Mouse (Mus musculus) embryonic facial prominence, embryonic 10.5 days (tissue): ENCODE results near the gene Cep152. TPM values are rescaled to one million over a fixed set of nuclear protein-coding genes. Genes with fewer than 3 reads are reported as not detected.

Experiments
- DNase-seq: peaks from one replicate; pipeline ENCODE4 v3.0.0-alpha.2; 2017; ENCODE audit warnings: low spot score
- H3K27ac ChIP-seq: fragments of 300-500 bp; sonication (generic); replicated peaks from 2 replicates; pipeline ENCODE4 v1.5.1; 2016; ENCODE audit warnings: mild to moderate bottlenecking
- H3K27me3 ChIP-seq: fragments of 300-500 bp; sonication (generic); replicated peaks from 2 replicates; pipeline ENCODE4 v1.6.1; 2016; ENCODE audit warnings: low read depth, mild to moderate bottlenecking; ENCODE audit not compliant: poor library complexity, severe bottlenecking
- H3K36me3 ChIP-seq: fragments of 300-500 bp; sonication (generic); replicated peaks from 2 replicates; pipeline ENCODE4 v1.6.1; 2016; ENCODE audit warnings: mild to moderate bottlenecking, moderate library complexity
- H3K4me1 ChIP-seq: fragments of 300-500 bp; sonication (generic); 2 replicates; pipeline ENCODE4 v1.6.1; 2016
- H3K4me3 ChIP-seq: fragments of 300-500 bp; sonication (generic); 2 replicates; pipeline ENCODE4 v1.5.1; 2016; ENCODE audit warnings: mild to moderate bottlenecking, moderate library complexity
- H3K9me3 ChIP-seq: fragments of 300-500 bp; sonication (generic); 2 replicates; pipeline ENCODE4 v1.6.1; 2016; ENCODE audit warnings: mild to moderate bottlenecking
- WGBS: fragments of 180-500 bp; shearing (Covaris S2); methylation state at CpG from one replicate; pipeline ENCODE4 v1.1.7; 2016; 5-methylcytosine and 5-hydroxymethylcytosine counted together
- polyA plus RNA-seq: library from polyadenylated mRNA; unstranded; fragments of >200 nt; fragmentation: Nextera tagmentation; extraction: Ambion mirVana; gene quantifications from 2 replicates; pipeline ENCODE4 v1.2.1, GENCODE M21; 2016

Gene Cep152
- polyA plus RNA-seq, 1 experiment from 2014 or later: 11.5 TPM

- H3K4me1 ChIP-seq: peaks cover 14% of the 10 kb centered on the region
- H3K27me3 ChIP-seq: peaks cover 7% of the 10 kb centered on the region; the same call in 1 of the 2 replicates
- no peaks in the 10 kb centered on the region for H3K9me3 ChIP-seq
- H3K27ac ChIP-seq: peak overlapping the region; percentile 67
- H3K36me3 ChIP-seq: no peaks in the 10 kb centered on the region
- 16% methylated on average over 10 of the region's 10 CpGs for WGBS
- peak; percentile 70 for DNase-seq
- peak overlapping the region; percentile 47 for H3K4me3 ChIP-seq
Measured at GRCm38 (mm10) chr2:125659823-125660536, 35.1 kb upstream of the Cep152 start.

GRCm38 (mm10) chr2:125655391-125655790, 30.5 kb upstream of the Cep152 start:
- no peak for DNase-seq
- H3K36me3 ChIP-seq: no peaks in the 10 kb centered on the region
- H3K27me3 ChIP-seq: no peaks in the 10 kb centered on the region
- H3K27ac ChIP-seq: no peak overlapping the region
- H3K4me1 ChIP-seq: peaks cover 3% of the 10 kb centered on the region
- no peak overlapping the region for H3K4me3 ChIP-seq
- no peaks in the 10 kb centered on the region for H3K9me3 ChIP-seq
- 93% methylated on average over 9 of the region's 9 CpGs for WGBS

GRCm38 (mm10) chr2:125653286-125653685, 28.4 kb upstream of the Cep152 start:
- Histone ChIP-seq H3K27me3 (no peaks in the 10 kb centered on the region), H3K36me3 (no peaks in the 10 kb centered on the region), H3K9me3 (no peaks in the 10 kb centered on the region), H3K27ac (no peak overlapping the region), H3K4me1 (no peaks in the 10 kb centered on the region), H3K4me3 (no peak overlapping the region)
- DNase-seq: no peak
- 93% methylated on average over 2 of the region's 2 CpGs for WGBS

- no peaks in the 10 kb centered on the region for H3K9me3 ChIP-seq
- DNase-seq: no peak
- no peaks in the 10 kb centered on the region for H3K27me3 ChIP-seq
- WGBS: 86% methylated on average over 8 of the region's 8 CpGs
- no peaks in the 10 kb centered on the region for H3K36me3 ChIP-seq
- H3K4me3 ChIP-seq: no peak overlapping the region
- no peak overlapping the region for H3K27ac ChIP-seq
- no peaks in the 10 kb centered on the region for H3K4me1 ChIP-seq
Measured at GRCm38 (mm10) chr2:125651563-125651962, 26.6 kb upstream of the Cep152 start.

GRCm38 (mm10) chr2:125650742-125651352, 25.9 kb upstream of the Cep152 start:
- no peaks in the 10 kb centered on the region for H3K36me3 ChIP-seq
- WGBS: 94% methylated on average over 14 of the region's 14 CpGs
- H3K27ac ChIP-seq: no peak overlapping the region
- H3K4me3 ChIP-seq: no peak overlapping the region
- H3K9me3 ChIP-seq: no peaks in the 10 kb centered on the region
- no peak for DNase-seq
- no peaks in the 10 kb centered on the region for H3K27me3 ChIP-seq
- H3K4me1 ChIP-seq: no peaks in the 10 kb centered on the region

GRCm38 (mm10) chr2:125650038-125650437, 25.1 kb upstream of the Cep152 start:
- no peak overlapping the region for H3K4me3 ChIP-seq
- DNase-seq: no peak
- no peaks in the 10 kb centered on the region for H3K36me3 ChIP-seq
- H3K27ac ChIP-seq: no peak overlapping the region
- no peaks in the 10 kb centered on the region for H3K27me3 ChIP-seq
- H3K4me1 ChIP-seq: no peaks in the 10 kb centered on the region
- no peaks in the 10 kb centered on the region for H3K9me3 ChIP-seq
- WGBS: 89% methylated on average over 5 of the region's 5 CpGs

GRCm38 (mm10) chr2:125644912-125645311, 20.0 kb upstream of the Cep152 start:
- Histone ChIP-seq H3K36me3 (no peaks in the 10 kb centered on the region), H3K4me1 (no peaks in the 10 kb centered on the region), H3K27ac (no peak overlapping the region), H3K9me3 (no peaks in the 10 kb centered on the region), H3K4me3 (no peak overlapping the region), H3K27me3 (no peaks in the 10 kb centered on the region)
- WGBS: 85% methylated on average over 6 of the region's 6 CpGs
- DNase-seq: no peak

GRCm38 (mm10) chr2:125637331-125637730, 12.4 kb upstream of the Cep152 start:
- WGBS: 78% methylated on average over 7 of the region's 7 CpGs
- H3K27ac ChIP-seq: no peak overlapping the region
- no peaks in the 10 kb centered on the region; the same call in 1 of the 2 replicates for H3K9me3 ChIP-seq
- H3K4me3 ChIP-seq: no peak overlapping the region
- DNase-seq: no peak
- H3K36me3 ChIP-seq: no peaks in the 10 kb centered on the region
- H3K4me1 ChIP-seq: no peaks in the 10 kb centered on the region
- no peaks in the 10 kb centered on the region for H3K27me3 ChIP-seq

GRCm38 (mm10) chr2:125630010-125630409, 5.1 kb upstream of the Cep152 start:
- H3K4me1 ChIP-seq: peaks cover 7% of the 10 kb centered on the region; the same call in 1 of the 2 replicates
- H3K4me3 ChIP-seq: no peak overlapping the region
- no peaks in the 10 kb centered on the region for H3K27me3 ChIP-seq
- H3K9me3 ChIP-seq: no peaks in the 10 kb centered on the region
- no peaks in the 10 kb centered on the region for H3K36me3 ChIP-seq
- WGBS: 92% methylated on average over 2 of the region's 2 CpGs
- no peak overlapping the region for H3K27ac ChIP-seq
- no peak for DNase-seq

GRCm38 (mm10) chr2:125628487-125628886, 3.6 kb upstream of the Cep152 start:
- Histone ChIP-seq H3K4me1 (peaks cover 18% of the 10 kb centered on the region), H3K4me3 (no peak overlapping the region), H3K27ac (no peak overlapping the region), H3K36me3 (no peaks in the 10 kb centered on the region), H3K27me3 (no peaks in the 10 kb centered on the region), H3K9me3 (no peaks in the 10 kb centered on the region)
- DNase-seq: no peak
- WGBS: 85% methylated on average over 6 of the region's 6 CpGs

- no peak for DNase-seq
- no peaks in the 10 kb centered on the region for H3K9me3 ChIP-seq
- H3K4me3 ChIP-seq: no peak overlapping the region
- H3K36me3 ChIP-seq: no peaks in the 10 kb centered on the region
- no peaks in the 10 kb centered on the region for H3K27me3 ChIP-seq
- H3K27ac ChIP-seq: no peak overlapping the region
- 85% methylated on average over 4 of the region's 4 CpGs for WGBS
- H3K4me1 ChIP-seq: peaks cover 23% of the 10 kb centered on the region
Measured at GRCm38 (mm10) chr2:125626536-125626935, 1.6 kb upstream of the Cep152 start.

- H3K4me3 ChIP-seq: peak overlapping the region; percentile 77
- H3K36me3 ChIP-seq: peaks cover 14% of the 10 kb centered on the region
- peaks cover 38% of the 10 kb centered on the region for H3K4me1 ChIP-seq
- DNase-seq: peak; percentile 12
- H3K9me3 ChIP-seq: no peaks in the 10 kb centered on the region
- 15% methylated on average over 9 of the region's 9 CpGs for WGBS
- peak overlapping the region; percentile 85 for H3K27ac ChIP-seq
- H3K27me3 ChIP-seq: no peaks in the 10 kb centered on the region
Measured at GRCm38 (mm10) chr2:125624127-125624685, 707 bp downstream of the Cep152 start.

GRCm38 (mm10) chr2:125623211-125623610, 1.7 kb downstream of the Cep152 start:
- Histone ChIP-seq H3K36me3 (peaks cover 24% of the 10 kb centered on the region), H3K27me3 (no peaks in the 10 kb centered on the region), H3K27ac (no peak overlapping the region), H3K4me1 (peaks cover 38% of the 10 kb centered on the region), H3K4me3 (peak overlapping the region; percentile 77), H3K9me3 (no peaks in the 10 kb centered on the region)
- no peak for DNase-seq
- WGBS: 93% methylated on average over 15 of the region's 15 CpGs
